Mouse (Mus musculus) embryonic facial prominence, embryonic 13.5 days (tissue): ENCODE results near the gene Elp5. TPM values are rescaled to one million over a fixed set of nuclear protein-coding genes. Genes with fewer than 3 reads are reported as not detected.

Experiments
- ATAC-seq: fragments of 200-750 bp; cut with Nextera tagmentation; 2 replicates; pipeline ENCODE4 v1.8.0; 2017; ENCODE audit warnings: low read depth; ENCODE audit not compliant: insufficient number of reproducible peaks, insufficient read depth, low FRiP score, low TSS enrichment
- H3K27ac ChIP-seq: fragments of 300-500 bp; sonication (generic); 2 replicates; pipeline ENCODE4 v1.5.1; 2015; ENCODE audit warnings: moderate library complexity, mild to moderate bottlenecking, inconsistent platforms
- H3K27me3 ChIP-seq: fragments of 300-500 bp; sonication (generic); 2 replicates; pipeline ENCODE4 v1.6.1; 2015; ENCODE audit warnings: mild to moderate bottlenecking, inconsistent platforms
- H3K36me3 ChIP-seq: fragments of 300-500 bp; sonication (generic); 2 replicates; pipeline ENCODE4 v1.6.1; 2015; ENCODE audit warnings: mild to moderate bottlenecking, inconsistent platforms
- H3K4me1 ChIP-seq: fragments of 300-500 bp; sonication (generic); 2 replicates; pipeline ENCODE4 v1.6.1; 2015; ENCODE audit warnings: inconsistent platforms
- H3K4me2 ChIP-seq: fragments of 300-500 bp; sonication (generic); 2 replicates; pipeline ENCODE4 v1.6.1; 2015; ENCODE audit warnings: moderate library complexity, mild to moderate bottlenecking, inconsistent platforms
- H3K4me3 ChIP-seq: fragments of 300-500 bp; sonication (generic); 2 replicates; pipeline ENCODE4 v1.5.1; 2015; ENCODE audit warnings: mild to moderate bottlenecking, inconsistent platforms
- H3K9ac ChIP-seq: fragments of 300-500 bp; sonication (generic); 2 replicates; pipeline ENCODE4 v1.6.1; 2015; ENCODE audit warnings: mild to moderate bottlenecking, inconsistent platforms
- H3K9me3 ChIP-seq: fragments of 300-500 bp; sonication (generic); 2 replicates; pipeline ENCODE4 v1.6.1; 2016; ENCODE audit warnings: inconsistent platforms
- WGBS: fragments of 180-500 bp; shearing (Covaris S2); methylation state at CpG from one replicate; pipeline ENCODE4 v1.1.7; 2015; ENCODE audit warnings: mixed read lengths; 5-methylcytosine and 5-hydroxymethylcytosine counted together
- polyA plus RNA-seq: library from polyadenylated mRNA; unstranded; fragments of >200 nt; fragmentation: Nextera tagmentation; extraction: Ambion mirVana; gene quantifications from 2 replicates; pipeline ENCODE4 v1.2.1, GENCODE M21; 2015

Gene Elp5
- polyA plus RNA-seq, 1 experiment from 2014 or later = 125 TPM

DNA sequence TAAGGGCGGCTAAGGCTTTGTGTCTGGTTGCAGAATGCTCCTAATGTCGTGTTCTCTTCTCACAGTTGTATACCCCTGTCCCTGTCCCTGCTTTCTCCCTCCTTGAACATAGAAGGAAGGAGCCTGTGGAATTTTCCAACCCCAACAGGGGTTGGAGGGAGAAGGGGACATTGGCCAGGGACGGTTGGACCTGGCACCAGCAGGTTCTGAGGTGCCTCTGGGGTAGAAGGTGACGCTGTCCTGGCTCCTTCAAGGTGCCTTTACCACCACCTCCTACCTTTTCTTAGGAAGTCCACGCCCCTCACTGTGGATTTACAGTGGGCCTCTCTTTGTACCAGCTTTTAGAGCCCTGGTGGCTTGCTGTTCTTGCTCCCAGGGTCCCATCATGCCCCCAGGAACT lies 44.5 kb downstream of the Elp5 start:
- Histone ChIP-seq H3K4me2 (0 out of 2 replicates have a peak overlapping the region, but pooled peaks have one; percentile 100), H3K4me1 (peaks cover 37% of the 10 kb centered on the region), H3K4me3 (no peak overlapping the region), H3K27ac (no peak overlapping the region; the same call in 1 of the 2 replicates), H3K9me3 (no peaks in the 10 kb centered on the region), H3K36me3 (peaks cover 10% of the 10 kb centered on the region), H3K27me3 (peaks cover 20% of the 10 kb centered on the region), H3K9ac (0 out of 2 replicates have a peak overlapping the region, but pooled peaks have one; percentile 52)
- ATAC-seq = no peak
- 60% methylated on average over 5 of the region's 5 CpGs for WGBS

DNA sequence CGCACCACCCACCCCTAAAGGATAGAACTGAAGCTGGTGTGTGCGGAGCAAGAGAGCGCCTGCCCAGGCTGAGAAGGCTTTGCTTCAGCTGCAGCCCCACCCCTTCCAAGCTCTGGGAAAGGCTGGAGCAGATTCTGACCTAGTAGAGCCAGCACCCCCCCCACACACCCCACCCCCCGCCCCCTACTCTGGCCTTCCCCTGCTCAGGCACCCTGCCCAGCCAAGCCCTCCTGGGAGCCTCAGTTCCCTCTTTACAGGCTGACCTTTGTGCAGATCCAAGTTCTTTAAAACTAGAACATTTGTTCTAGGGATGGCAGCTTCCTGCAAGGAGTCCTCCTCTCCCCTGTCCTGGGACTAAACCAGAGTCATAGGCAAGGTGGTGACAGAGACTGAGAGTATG lies 44.9 kb downstream of the Elp5 start:
- H3K36me3 ChIP-seq = peaks cover 5% of the 10 kb centered on the region
- 18% methylated on average over 4 of the region's 4 CpGs for WGBS
- no peak for ATAC-seq
- H3K27ac ChIP-seq = no peak overlapping the region; the same call in 1 of the 2 replicates
- H3K9ac ChIP-seq = peak overlapping the region; percentile 52
- H3K27me3 ChIP-seq = peaks cover 20% of the 10 kb centered on the region
- H3K4me2 ChIP-seq = peak overlapping the region; percentile 100
- H3K4me3 ChIP-seq = 0 out of 2 replicates have a peak overlapping the region, but pooled peaks have one; percentile 58
- H3K9me3 ChIP-seq = no peaks in the 10 kb centered on the region
- peaks cover 37% of the 10 kb centered on the region for H3K4me1 ChIP-seq

DNA sequence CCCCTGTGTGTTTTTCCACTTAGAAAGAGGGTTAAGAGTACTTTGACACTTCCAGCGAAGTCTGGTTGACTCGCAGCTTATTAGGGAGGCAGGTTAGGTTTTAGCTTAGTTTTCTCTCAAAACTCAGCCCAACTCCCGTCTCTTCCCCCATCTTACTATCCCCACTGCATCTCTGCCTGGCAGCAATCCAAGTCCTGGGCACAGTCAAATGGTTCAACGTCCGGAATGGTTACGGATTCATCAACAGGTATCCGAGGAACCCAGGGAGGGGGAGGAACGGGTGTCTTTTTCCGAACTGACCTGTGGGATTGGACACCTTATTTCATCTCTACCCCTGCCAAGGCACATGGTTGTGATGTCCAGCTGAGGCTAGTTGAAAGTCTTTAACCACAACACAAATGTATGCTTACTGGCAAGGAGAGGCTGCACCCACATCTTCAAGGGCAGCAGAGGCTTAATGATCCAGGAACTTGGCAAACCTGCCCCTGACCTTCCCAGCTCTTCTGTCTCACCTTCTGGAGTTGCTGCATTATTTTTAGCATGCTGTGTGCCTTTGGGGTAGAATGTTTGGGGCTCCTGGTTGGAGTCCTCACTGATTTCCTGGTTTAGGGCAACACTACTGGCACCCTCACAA lies 45.5 kb downstream of the Elp5 start:
- Histone ChIP-seq H3K27me3 (peaks cover 20% of the 10 kb centered on the region), H3K4me2 (peak overlapping the region; percentile 100), H3K9ac (peak overlapping the region; percentile 52), H3K4me1 (peaks cover 37% of the 10 kb centered on the region), H3K9me3 (no peaks in the 10 kb centered on the region), H3K4me3 (peak overlapping the region; percentile 58), H3K36me3 (no peaks in the 10 kb centered on the region), H3K27ac (no peak overlapping the region)
- no peak for ATAC-seq
- WGBS = 40% methylated on average over 9 of the region's 9 CpGs

DNA sequence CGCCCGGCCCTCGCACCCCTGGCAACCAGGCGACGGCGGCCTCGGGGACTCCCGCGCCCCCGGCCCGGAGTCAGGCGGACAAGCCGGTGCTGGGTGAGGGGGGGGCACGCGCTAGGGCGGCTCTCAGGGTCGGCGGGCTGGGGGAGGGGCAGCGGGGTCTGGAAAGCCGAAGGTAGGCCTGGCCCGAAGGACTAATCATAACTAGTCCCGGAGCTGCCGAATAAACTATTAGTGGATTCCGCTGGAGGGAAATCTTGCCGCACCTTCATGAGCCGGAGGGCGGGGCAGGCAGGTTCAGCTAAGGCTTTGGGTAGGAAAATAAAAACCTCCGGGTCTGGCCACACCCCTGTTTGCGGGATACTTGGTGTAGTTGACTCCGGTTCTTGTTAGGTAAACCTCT lies 46.2 kb downstream of the Elp5 start:
- WGBS = 3% methylated on average over 30 of the region's 30 CpGs

DNA sequence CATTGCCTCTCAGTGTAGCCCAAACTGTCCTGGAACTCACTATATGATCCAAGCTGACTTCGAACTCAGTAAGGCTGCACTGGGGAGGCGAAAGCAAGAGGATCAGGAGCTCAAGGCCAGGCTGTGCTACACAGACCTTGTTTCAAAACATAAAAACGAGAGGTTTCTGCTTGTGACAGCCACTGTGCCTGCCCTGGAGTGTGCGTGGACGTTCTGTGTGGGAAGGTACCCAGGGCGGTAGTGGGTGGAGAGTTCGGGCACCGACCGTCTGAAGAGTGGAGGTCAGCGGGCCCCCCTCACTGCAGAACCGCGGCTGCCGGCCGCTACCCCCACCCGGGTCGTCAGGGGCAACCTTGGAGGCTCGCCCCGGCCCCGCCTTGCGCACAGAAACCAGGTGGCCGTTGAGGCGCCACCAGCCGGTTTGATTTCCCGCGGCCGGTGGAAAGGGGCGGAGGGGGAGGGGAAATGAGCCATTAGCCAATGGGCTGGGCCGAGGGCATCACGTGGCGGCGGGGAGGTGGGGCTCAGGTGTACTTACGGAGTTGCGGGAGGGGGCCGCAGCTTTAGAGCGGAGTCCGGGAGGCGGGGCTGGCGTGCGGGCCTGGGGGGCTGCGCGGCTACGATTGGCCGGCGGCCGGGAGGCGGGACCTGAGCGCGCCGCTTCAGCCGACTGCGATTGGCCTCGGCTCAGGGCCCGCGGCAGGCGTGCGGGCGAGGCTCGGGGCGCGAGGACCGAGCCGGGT lies 47.0 kb downstream of the Elp5 start, which contains the start of gene Ybx2:
TSS of gene Ybx2 (plus strand) at position 660 of the 743 bp plus-strand sequence.
- peak; percentile 83 for ATAC-seq
- Histone ChIP-seq H3K9ac (peak within 1 kb of the TSS; percentile 80), H3K4me3 (peak within 1 kb of the TSS; percentile 58), H3K4me2 (peak within 1 kb of the TSS; percentile 100), H3K27me3 (peaks cover 20% of the 10 kb centered on the region), H3K4me1 (peaks cover 37% of the 10 kb centered on the region), H3K9me3 (no peaks in the 10 kb centered on the region), H3K27ac (no peak within 1 kb of the TSS; the same call in 1 of the 2 replicates), H3K36me3 (no peaks in the 10 kb centered on the region)
- 2% methylated on average over 55 of the region's 62 CpGs for WGBS

More for the DNA sequence above, 46.2 kb downstream of the Elp5 start:
- Histone ChIP-seq H3K4me2 (peak overlapping the region; percentile 100), H3K9me3 (no peaks in the 10 kb centered on the region), H3K36me3 (no peaks in the 10 kb centered on the region), H3K4me1 (peaks cover 37% of the 10 kb centered on the region), H3K27me3 (peaks cover 20% of the 10 kb centered on the region), H3K4me3 (peak overlapping the region; percentile 58), H3K9ac (peak overlapping the region; percentile 80), H3K27ac (no peak overlapping the region)
- no peak for ATAC-seq

DNA sequence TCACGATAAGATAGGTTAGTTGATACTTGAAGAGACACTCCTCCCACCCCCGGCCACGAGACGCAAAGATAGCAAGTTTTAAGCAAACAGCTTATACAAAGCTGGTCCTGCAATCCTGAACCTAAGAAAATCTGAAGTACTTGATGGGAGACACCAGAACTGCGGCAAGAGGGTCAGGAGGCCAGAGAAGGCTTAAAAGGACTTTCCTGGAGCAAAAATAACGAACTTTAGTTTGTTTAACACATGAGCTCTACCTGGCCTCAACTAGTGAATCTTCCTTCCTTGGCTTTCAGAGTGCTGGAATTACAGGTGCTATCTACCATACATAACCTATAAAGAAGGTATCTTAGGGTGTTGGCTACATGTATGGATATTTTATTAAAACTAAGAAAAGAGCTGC lies 47.6 kb downstream of the Elp5 start:
- H3K9ac ChIP-seq = no peak overlapping the region
- peak overlapping the region; percentile 56 for H3K4me2 ChIP-seq
- no peaks in the 10 kb centered on the region for H3K9me3 ChIP-seq
- peak overlapping the region; percentile 58; the same call in 1 of the 2 replicates for H3K4me3 ChIP-seq
- no peak overlapping the region for H3K27ac ChIP-seq
- no peak for ATAC-seq
- H3K27me3 ChIP-seq = peaks cover 20% of the 10 kb centered on the region
- 16% methylated on average over 6 of the region's 6 CpGs for WGBS
- peaks cover 37% of the 10 kb centered on the region for H3K4me1 ChIP-seq
- H3K36me3 ChIP-seq = no peaks in the 10 kb centered on the region

DNA sequence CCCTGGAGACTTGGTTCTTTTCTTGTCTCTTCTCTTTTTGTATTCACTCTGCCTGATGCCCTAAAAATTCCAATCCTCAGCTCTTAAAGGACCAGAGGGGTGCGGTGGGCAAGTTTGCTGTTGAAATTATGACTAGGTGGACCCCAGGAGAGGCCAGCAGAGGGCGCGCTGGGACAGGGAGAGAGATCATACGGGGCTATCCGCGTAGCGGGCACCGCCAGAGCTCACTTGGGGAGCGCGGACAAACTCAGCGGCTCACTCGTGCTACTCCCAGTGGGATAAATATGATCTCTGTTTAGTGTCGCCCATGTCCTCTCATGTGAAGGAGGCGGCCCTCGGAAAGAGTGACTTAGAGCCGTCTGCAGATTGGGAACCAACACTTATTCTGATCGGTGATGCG lies 48.1 kb downstream of the Elp5 start:
- under 1% methylated on average over 18 of the region's 18 CpGs for WGBS
- H3K9ac ChIP-seq = peak overlapping the region; percentile 61; the same call in 1 of the 2 replicates
- ATAC-seq = 0 out of 2 replicates have a peak, but pooled peaks have one; percentile 57

DNA sequence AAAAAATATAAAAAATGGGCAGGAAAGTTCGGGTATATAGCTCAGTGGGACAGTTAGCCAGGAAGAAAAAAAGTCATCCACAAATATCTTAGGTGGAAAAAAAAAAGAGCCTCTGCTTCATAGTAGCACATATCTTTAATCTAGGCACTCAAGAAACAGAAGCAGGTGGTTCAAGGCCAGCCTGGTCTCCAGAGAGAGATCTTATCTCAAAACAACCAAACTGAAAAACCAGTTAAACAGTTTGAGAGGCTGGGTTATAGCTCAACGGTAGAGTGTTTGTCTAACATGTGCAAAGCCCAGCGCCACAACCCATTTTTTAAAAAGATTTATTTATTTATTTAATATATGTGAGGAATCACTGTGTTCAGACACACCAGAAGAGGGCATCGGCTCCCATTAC lies 49.3 kb downstream of the Elp5 start:
- ATAC-seq = no peak
- H3K27ac ChIP-seq = no peak overlapping the region
- H3K9me3 ChIP-seq = no peaks in the 10 kb centered on the region
- peaks cover 30% of the 10 kb centered on the region for H3K4me1 ChIP-seq
- H3K9ac ChIP-seq = no peak overlapping the region
- H3K36me3 ChIP-seq = no peaks in the 10 kb centered on the region
- H3K4me2 ChIP-seq = no peak overlapping the region
- H3K4me3 ChIP-seq = no peak overlapping the region
- WGBS = 70% methylated on average over 4 of the region's 4 CpGs
- peaks cover 16% of the 10 kb centered on the region for H3K27me3 ChIP-seq

More for the DNA sequence above, 48.1 kb downstream of the Elp5 start:
- Histone ChIP-seq H3K4me1 (peaks cover 37% of the 10 kb centered on the region), H3K4me3 (peak overlapping the region; percentile 27), H3K27ac (no peak overlapping the region), H3K27me3 (peaks cover 20% of the 10 kb centered on the region), H3K9me3 (no peaks in the 10 kb centered on the region), H3K36me3 (no peaks in the 10 kb centered on the region), H3K4me2 (peak overlapping the region; percentile 56)

DNA sequence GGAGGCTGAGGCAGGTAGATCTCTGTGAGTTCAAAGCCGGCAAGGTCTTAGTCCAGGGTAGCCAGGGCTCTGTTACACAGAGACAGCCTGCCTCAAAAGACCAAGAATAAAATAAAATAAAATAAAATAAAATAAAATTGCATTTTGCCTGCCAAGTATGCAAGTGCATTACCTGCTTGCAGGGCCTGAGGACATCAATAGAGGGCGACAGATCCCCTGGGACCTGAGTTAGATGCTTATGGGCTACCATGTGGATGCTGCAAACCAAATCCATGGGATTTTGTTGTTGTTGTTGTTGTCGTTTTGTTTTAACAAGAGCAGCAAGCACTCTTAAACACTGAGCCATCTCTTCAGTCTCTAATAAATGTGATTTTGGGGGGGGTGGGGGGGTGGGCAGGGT lies 50.1 kb downstream of the Elp5 start:
- H3K36me3 ChIP-seq = no peaks in the 10 kb centered on the region
- 36% methylated on average over 3 of the region's 3 CpGs for WGBS
- no peak for ATAC-seq

DNA sequence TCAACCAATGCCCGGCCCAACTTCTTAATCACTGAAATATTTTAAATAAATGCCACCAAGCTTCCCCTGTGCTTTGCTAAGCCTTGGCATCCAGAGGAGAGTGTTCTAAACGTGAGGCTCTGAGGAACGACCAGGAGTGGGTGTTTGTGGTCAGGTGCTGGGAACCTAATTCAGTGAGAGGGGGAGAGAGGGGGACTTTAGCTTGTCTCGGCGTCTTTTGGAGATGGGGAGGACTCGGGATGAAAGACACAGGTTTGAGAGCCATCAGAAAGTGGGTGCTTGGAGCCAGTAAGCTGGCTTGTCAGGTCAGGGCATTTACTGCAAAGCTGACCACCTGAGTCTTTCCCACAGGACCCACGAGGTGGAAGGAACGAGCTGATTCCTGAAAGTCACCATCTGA lies 50.5 kb downstream of the Elp5 start:
- Histone ChIP-seq H3K9me3 (no peaks in the 10 kb centered on the region), H3K9ac (no peak overlapping the region), H3K36me3 (no peaks in the 10 kb centered on the region), H3K4me2 (no peak overlapping the region), H3K4me3 (no peak overlapping the region), H3K27ac (no peak overlapping the region), H3K27me3 (peaks cover 7% of the 10 kb centered on the region; the same call in 1 of the 2 replicates), H3K4me1 (peaks cover 17% of the 10 kb centered on the region)
- WGBS = 70% methylated on average over 8 of the region's 8 CpGs
- ATAC-seq = no peak

More for the DNA sequence above, 50.1 kb downstream of the Elp5 start:
- peaks cover 22% of the 10 kb centered on the region for H3K4me1 ChIP-seq
- no peak overlapping the region for H3K27ac ChIP-seq
- peaks cover 12% of the 10 kb centered on the region; the same call in 1 of the 2 replicates for H3K27me3 ChIP-seq
- H3K4me3 ChIP-seq = no peak overlapping the region
- H3K4me2 ChIP-seq = no peak overlapping the region
- H3K9me3 ChIP-seq = no peaks in the 10 kb centered on the region
- H3K9ac ChIP-seq = no peak overlapping the region

DNA sequence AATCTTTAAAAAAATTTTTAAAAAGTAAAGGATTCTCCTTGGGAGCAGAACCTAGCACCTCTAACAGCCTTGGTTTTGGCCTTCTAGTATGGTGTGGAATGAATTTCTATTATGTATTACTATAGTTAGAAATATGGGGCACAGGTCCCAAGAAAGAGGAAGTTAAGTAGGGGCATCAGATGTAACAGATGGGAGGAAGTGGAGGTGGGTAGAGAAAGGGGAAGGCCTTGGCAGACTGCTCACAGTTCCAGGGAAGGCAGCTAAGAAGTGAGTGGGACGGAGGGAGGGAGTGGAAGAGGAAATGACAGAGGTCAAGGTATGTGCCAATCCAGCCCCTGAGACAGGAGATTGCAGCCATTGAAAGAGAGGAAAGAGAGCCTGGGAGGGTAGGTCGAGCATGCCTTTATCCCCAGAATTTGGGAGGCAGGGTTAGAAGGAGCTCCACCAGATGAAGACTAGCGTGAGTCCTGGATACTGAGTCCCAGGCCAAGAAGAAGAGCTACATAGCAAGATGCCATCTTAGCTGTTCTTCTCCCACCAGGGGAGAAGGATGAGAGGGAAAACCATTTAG lies 51.3 kb downstream of the Elp5 start:
- Histone ChIP-seq H3K9ac (no peak overlapping the region), H3K36me3 (no peaks in the 10 kb centered on the region), H3K4me3 (no peak overlapping the region), H3K4me2 (no peak overlapping the region), H3K9me3 (no peaks in the 10 kb centered on the region), H3K27ac (no peak overlapping the region), H3K4me1 (peaks cover 10% of the 10 kb centered on the region), H3K27me3 (no peaks in the 10 kb centered on the region)
- no peak for ATAC-seq
- 67% methylated on average over 3 of the region's 3 CpGs for WGBS
